Mouse (Mus musculus) spleen, postnatal 36 days (tissue): ENCODE results near the gene Lsm12.

Experiments used
- DNase-seq, 2 experiments: peaks; one replicate each; pipeline ENCODE4 v3.0.0; 2022; ENCODE audit warnings: low spot score in 2 of 2, mixed read lengths in 1 of 2

Gene Lsm12

DNA sequence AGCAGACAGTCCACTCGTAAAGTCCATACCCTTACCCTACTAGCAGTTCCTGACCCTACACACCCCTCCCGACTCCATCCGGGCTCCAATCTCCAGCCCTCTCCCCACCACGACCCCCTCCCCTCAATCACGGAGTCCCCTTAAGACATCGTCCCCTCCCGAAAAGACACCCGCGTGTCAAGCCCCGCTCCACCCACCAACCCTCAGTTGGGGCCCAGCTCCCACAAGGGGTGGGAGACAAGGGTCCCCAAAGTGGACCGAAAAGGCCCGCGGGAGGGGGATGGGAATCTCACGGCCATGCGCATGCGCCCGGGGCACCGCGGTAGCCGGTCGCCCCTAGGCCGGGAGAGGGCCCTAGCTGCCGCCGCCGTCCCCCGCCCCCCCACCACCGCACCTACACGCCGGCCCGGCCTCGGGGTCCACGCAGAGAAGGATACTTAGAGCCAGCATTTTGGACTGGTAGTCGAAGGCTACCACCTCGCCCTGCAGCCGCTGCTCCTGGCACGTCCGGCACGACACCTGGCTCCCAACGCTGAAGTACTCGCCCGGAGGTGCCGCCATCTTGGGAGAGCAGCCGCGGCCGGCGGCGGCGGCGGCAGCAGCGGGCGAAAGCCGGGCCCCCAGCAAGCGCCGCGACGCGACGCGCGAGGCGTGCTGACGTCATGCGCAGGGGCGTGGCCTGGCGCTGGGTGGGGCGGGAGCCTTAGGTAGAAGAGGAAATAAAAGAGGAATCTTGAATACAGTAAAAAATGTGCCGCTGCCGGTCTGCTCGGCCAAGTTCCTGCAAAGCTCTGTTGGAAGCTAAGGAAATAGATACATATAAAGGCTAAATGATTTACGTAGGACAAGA is at the start of gene Lsm12:
Lsm12 (minus strand) TSS at position 651 of the 850 bp plus-strand sequence.
- peak; percentile 97 for DNase-seq

DNA sequence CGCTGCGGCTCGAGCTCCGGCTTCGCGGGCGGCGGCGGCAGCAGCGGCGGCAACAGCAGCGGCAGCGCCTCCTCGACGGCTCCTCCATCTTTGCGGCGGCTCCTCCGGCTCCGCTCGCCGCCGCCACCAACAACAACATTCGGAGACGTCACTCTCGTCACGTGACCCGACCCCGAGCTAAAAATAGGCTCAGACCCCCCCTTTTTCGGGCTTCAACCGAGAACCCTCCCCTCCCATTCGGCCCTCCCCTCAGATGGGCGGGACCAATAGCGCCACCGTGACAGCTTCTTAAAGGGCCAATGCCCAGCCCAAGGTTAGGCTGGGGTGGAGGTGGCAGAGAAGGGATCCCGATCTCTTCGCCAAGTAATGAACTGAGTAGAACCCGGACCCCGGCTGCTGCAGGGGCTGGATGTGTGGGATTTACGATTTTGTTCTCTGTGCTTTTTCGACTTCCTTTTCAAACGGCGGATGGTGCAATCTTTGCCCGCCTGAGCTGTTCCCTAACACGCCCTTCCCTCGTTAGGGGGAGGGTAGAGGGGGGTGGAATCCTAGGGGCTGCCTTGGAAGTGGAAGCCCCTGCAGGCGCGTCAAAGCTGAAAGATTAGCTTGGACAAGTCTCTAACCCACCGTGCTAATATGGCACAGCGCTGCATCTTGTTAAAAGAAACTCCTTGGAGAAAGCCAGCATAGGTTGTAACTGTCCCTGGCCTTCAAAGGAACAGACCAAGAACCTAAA is 45.1 kb upstream of the Lsm12 start, which contains the start of gene Hdac5:
Hdac5 (minus strand) TSS at position 161 of the 736 bp plus-strand sequence.
- DNase-seq, result peak; percentile 97 to 98

DNA sequence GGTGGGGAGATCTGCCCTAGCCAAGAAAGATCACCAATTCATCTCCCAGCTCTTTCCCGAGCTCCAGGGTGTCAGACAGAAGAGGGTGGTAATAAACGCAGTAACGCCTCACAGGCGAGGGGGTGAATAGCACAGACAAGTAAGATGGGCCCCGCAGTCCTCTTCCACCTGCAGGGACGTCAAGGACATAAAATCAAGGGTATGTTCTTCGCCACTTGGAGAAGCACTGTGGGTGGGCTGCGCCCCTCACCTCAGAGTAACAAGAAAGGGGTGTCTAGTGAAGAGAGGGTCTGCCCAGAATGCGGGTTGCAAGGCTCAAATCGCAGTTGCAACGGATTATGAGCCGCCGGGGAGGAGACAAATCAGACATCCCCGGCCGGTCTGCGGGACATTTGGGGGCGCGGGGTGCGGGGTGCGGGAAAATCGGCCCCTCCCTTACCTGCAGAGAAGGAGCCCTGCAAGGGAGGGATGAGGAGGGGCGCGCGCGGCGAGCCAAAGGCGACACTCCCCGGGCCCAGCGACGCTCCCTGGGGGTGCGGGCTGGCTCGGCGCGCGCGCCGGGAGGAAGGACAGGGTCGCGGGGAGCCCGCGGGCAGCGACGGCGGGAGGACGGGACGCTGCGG is 44.3 kb upstream of the Lsm12 start:
- DNase-seq, result no peak

DNA sequence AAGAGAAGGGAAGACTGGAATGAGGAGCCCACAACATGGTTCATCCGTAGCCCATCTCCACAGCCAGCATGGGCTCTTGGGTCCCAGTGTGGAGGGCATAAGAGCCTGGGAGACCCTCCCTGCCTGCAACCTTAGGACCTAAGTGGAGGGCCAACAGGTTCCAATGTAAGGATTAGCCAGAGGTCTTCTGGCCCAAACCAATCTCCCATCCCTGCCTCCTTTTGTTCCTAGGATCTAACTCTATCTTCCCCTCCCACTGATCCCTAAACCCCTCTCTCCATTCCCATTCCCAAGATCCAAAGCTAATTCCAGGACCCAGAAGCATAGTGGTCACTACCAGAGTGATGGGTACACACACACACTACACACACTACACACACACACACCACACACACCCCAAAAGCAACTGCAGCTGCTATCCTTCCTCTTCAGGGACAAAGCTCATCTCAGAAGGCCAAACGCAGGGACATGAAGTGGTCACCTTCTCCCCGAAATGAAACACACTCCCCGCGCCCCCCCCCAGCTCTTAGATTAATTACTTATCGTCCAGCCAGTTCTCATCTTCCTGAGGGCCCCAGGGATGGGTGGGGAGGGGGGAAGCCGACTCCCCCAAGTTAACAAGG is 43.7 kb upstream of the Lsm12 start:
- no peak for DNase-seq

DNA sequence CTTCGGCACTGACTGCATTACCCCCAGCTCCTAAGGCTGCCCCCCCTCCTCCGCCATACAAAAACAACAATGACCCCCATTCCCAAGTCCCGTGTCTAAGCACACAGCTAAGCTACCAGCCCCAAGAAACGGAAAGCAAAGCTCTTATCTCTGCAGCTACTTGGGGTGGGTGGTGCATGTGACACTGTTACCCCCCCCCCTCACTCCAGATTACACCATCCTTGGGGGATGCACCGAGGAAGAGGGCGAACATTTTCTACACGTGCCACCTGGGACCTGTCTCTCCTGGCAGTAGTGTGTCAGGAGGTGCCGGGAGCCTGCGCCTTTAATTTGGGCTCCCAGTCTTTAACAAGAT is 43.1 kb upstream of the Lsm12 start:
- DNase-seq, result no peak

DNA sequence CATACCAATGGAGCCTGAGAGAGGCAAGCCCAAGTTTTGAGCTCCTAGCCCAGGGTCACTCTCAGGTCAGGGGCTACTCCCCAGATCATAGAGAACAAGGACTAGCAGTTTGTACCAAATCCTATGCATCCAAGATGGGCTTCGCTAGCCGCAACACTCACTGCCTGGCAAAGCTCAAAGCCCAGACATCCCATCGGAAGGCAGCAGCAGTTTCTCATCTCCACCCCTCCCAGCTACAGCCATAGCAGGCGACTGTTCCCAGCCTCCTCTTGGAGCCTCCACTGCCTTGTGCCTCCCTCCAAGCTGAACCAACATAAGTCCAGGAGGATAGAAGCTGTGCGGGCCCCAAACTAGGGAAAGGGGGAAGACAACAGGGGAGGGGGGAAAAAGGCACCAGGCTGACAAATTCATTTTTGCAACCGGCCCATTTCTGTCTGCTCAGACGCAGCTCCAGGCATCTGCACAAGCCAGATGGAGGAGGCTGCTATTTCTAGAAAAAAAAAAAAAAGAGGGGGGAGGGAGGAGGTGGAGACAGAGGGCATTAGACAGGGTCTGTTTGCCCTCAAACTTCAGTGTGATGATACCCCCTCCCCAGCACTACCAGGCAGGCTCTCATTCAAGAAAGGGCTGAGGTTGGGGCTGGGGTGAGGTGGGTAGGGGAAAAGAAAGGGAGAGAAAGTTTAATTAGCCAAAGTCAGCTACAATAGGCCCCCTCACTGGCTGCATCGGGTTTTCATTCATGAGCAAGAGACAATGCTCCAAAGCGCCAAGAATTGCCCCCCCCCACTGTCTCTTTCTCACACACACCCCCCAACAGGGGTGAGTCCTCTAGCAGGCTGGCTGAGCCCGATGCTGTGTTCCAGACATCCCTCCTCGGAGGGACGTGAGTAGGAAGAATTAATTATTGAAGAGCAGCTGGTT is 42.4 kb upstream of the Lsm12 start:
- DNase-seq, result no peak

DNA sequence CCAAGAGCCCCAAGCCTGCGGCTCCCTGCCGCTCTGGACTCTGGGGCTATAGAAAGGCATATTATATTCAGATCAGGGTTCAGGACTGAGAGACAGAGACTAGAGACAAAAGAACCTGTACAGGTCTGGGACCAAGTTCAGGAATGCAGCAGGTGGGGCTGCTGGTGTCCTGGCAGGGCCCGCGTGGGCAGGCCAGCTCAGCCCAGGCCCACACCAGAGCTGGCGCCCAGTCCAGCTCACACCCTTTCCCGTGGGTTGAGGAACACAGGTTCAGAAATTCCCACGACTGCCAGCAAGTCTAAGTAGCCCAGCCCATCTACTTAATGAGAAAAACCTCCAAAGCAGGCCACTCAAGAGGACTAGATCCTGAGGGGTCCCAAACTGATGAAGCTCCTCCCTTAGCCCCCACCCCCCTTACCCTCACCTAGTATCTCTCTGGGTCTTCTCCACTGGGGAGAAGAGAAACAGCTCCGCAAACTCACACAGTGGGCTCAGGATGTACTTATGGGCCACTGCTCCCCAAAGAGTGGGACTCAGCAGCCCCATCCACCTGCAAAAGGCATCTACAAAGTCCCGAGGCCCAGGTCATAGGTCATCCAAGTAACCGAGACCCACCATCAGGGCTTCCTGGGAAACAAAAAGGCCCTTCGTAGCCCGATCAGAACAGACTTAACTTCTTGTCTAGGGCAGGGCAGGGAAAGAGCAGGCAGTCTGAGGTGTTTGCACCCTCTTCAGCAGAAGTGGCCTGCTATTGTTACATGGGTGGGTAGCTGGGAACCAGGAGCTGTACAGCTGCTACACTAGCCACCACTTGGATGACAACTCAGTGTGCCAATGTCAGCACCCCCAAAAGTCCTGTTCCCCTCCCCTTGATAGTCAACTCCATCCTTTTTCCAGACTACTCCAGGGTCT is 41.2 kb upstream of the Lsm12 start:
- no peak for DNase-seq

DNA sequence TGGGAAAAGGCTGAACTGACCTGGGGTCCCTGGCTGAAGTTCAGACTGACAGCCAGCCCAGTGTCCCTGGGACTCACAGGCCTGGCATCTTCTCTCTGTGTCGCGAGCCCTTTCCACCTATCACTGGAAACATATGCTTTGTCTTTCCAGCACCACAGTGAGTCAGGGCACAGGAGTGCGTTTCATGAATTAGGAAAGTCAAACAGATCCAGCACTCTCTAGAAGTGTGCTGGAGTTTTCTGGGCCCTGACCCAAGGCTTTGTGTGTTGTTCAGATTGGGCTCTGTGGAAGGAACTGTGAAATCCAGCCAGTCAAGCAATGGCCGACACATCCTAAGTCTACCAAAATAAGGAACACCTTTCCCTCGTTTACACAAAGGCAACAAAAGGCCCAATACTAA is 40.1 kb upstream of the Lsm12 start:
- DNase-seq, result no peak

DNA sequence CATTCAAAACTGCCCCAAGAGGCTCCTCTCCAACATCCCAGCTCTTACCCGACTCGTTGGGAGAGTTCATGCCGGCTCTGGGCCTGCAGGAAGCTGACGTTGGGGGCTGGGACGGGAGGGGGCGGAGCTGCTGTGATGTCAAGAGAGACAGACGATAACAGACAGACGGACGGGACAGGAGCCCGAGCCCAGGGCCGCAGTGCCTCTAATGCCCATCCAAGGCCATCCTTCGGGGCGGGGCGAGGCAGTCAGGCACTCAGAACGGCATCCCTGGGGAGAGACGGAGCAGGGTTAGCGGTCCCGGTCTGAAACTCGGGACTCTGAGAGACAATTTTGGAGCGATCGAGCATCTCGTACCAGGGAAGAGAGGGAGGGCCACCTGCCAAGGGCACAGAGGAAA is 39.6 kb upstream of the Lsm12 start:
- no peak for DNase-seq

DNA sequence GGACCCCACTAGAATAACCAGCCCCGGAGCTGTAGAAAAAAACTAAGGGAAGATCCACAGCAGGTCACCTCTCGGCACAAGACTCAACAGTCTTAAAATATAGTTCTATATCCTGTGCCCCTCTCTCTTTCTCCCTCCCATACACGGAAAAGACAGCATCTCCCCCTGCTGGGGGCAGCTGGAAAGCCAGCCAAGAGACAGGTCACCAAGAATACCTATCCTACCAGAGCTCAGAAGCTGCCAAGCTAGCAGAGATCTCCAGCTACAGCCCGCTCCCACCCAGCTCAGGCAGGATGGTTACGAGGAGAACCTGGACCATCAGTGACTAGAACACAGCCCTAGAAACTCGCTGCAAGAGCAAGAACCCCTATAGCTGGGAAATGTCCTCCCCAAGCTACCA is 38.1 kb upstream of the Lsm12 start:
- DNase-seq, result peak; percentile 65 to 69

DNA sequence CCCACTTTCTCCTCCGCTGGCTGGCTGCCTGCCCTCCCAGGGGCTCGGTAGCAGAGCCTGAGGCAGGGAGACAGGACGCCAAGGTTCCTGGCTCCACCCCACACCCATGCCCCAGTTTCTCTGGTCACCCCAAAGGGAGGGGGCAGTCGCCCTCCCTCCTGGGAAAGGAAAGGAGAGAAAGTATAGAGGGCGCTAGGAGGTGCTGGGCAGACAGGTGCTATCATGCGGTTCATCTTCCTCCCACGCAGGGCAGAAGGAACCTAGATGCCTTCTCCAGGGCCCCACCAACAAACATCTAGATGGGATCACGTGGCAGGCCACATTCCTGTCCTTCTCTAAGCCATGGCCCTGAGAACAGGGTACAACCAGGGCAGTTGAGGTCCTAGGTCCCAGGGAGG is 36.9 kb upstream of the Lsm12 start:
- DNase-seq, result no peak

DNA sequence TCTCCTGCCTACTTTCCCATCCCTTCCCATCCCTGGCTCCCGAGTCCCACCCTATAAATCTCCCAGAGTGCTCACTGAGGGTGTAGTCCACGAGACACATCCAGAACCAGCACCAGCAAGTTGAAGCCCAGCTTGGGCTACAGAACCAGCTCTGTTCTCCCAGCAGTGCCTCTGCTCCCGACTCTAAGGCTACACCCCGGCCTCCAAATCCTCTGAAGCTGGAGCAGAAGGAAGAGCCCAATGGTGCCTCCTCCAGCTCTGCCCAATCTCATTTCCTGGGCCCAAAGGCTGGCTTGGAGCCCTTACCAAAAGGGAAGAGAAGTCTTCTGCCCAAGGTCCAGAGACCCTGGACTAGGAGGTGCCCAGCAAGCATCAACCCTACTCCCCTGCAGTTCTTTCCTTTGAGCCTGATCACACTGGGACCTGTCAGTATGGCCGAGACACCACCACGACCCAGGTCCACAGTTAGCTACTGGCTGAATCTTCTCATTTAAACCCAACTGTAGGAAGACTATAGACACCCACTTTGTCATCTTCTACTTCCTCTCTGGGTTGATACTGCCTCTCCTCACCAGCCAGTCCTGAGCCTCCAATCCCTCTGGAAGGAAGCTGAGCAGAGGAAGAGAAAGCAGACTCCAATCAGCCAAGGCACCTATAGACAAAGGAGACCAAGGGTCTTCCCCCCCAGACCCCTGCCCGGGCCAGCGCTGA is 36.3 kb upstream of the Lsm12 start:
- no peak for DNase-seq

DNA sequence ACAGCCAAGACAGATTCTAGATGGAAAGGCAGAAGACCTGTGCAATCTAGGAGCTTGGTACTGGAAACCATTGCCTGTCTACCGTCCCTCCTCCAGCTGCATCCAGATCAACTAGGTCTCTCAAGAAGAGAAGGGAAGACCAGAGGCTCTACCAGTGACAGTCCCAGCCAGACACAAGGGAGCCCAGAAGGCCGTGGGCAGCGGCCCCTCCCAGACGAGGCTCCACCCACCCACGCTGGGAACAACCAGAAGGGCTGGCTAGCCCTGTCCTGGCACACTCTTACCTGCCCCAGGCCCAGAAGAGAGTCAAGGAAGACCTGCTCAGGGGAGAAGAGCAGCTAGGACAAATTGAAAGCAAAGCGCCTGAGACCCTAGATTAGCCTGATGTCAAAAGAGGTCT is 35.4 kb upstream of the Lsm12 start:
- DNase-seq, result no peak

DNA sequence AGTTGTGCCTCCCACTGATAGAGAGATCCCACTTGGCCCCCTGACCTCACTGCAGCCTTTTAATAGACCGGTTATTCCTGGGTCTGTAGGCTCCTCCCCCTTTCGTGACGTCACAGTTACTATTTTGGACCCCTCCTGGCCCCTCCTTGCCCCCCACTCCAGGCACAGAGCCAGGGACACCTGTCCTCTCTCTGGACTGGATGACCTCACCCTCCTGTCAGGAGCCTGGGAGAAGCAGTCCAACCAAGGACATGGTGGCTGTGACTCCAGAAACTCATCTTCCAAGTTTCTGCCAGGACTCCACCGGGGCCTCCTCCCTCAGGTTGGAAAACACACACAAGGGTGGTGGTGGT is 34.9 kb upstream of the Lsm12 start:
- no peak for DNase-seq

DNA sequence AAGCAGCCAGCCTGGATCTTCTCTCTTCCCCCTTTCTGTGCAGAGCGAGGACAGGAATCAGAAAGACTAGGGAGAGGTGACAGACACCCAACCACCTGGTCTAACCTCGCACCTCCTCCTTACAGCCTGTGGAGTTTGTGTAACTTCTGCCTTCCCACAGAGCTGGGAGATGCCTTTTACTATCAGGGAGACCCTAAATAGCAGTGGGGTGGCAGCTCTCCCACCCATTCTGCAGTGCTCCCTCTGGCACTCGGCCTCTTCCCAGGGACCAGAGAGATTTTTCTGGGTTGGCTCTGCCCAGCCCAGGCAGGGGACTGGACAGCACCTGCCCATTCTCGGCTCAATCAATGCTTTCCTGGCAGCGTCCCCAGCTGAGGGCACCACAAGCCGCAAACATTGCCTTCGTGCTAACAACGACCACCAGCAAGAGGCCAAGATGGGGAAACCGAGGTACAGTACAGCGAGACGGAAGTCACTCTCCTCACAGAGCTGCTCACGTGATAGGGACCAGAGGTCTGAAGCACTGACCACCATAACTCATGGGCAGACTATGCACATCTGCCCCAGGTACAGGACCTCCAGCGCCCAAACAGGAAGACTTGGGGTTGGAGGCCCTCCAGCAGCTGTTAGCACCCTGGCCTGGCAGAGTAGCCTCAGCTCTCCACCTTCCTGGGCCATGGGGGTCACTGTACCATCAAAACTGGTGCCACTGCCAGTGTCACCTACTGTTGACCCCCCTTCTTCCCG is 34.3 kb upstream of the Lsm12 start:
- no peak for DNase-seq

DNA sequence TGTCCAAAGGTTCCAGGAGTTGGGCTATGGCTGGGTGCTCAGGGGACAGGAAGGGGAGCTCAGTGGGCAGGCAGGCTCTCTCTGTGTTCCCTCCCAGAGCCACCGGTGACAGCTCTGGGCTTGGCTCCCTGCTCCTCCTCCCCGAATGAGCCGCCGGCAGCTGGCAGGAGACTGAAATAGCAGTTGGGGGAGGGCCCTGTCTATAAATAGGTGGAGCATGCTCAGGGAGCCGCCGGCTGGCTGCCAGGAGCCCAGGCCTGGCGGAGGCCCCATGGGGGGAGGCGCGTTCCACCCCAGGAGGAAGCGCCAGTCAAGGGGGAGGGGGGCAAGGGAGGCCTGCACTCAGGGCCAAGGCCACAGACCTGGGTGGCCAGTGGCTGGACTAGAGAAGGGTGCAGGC is 33.7 kb upstream of the Lsm12 start:
- peak; percentile 79 to 80 for DNase-seq

DNA sequence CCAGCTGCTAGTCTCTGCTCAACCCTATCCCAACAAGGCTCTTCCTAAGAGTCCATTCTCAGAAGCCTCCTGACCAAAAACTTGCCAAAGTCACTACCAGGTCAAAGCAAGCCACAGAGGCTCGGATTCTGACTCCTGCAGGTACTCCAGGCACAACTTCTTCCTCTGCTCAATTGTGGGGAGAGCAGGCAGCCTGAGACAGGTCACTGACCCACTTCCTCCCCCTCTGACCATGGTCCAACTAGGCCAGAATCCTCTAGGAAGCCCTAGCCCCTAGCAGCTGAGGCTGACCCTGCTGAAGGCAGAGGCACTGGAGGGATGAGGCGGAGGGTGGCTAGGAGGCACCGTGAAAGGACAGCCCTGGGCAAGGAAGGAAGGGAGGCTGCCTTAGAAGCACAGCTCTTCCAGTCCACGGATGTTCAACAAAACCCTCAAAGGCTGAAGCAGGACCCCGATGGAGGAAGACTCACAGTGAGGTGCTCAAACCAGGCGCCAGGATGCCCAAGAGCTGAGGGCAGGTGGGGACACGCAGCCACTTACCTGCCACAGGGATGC is 32.9 kb upstream of the Lsm12 start:
- no peak for DNase-seq

DNA sequence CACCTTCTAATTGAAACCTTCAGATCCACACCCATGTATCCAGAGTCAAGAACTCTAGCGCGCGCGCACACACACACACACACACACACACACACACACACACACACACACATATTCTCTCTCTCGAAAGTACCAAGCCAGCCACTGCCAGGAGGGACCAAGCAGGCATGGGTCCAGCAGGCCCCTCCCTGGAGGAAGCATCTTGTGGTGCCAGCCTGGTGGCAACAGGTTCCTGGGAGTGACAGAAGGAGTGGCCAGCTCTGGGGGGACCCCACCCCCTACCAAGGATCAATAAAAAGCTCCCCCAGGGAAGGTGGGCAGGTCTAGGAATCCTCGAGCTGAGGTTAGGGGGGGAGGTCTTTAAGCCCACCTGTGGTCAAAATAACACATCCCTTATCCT is 32.3 kb upstream of the Lsm12 start:
- DNase-seq, result no peak

DNA sequence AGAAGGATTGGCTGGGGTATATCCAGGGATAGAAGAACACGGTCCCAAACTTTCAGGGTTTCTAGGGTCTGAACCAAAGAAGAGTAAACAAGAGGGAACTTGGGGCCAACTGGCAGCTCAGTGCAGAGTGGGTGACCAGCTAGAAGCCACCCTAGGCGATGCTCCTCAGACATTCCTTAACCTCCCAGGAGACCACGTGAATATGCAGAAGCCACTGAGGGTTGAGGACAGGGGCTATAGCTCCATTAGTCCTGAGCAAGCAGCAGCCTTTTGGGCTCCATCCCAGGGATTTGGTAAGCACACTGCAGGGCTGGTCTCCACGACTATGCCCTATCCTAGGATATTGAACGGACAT is 31.8 kb upstream of the Lsm12 start:
- DNase-seq, result no peak
